Mouse (Mus musculus): ENCODE data around the gene Ispd.

GRCm38 (mm10) chr12:36373237-36373998, 7.8 kb upstream of the Ispd start:
- peak; percentile 29; the same call in 1 of the 2 replicates for TF ChIP-seq CTCF (IDR thresholded peaks at IDR 0.05; ENCODE audit: extremely low read depth, insufficient read depth, low read length)
- no peak for TF ChIP-seq POLR2A (IDR thresholded peaks at IDR 0.05; ENCODE audit: extremely low read depth, insufficient read depth, low read length)
